Comparison of ENCODE assay signal across 31 mouse cellular contexts in the genomic region with DNA sequence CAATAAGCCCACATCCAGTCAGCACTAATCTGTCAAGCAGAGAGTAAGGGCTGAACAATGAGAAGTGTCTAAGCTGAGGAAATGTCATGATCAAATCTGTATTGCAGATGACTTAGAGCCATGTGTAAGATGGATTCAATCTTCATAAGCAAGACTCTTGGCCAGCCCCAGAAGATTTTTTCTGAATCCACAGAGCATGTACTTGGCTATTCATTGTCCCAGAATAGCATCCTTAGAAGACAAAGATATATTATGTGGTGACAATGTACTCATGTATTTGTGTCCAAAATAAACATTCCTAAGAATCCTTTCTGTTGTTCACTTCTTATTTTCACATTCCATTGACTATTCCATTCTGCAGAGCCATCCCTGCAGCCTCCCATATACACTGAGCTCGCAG. TPM values are rescaled to one million over a fixed set of nuclear protein-coding genes. Genes with fewer than 3 reads are reported as not detected.
DNase-seq lines count a peak whose midpoint lies in the region; ATAC-seq and TF ChIP-seq lines count a peak whose summit lies in the region.
"Had no signal": no experiment of that assay in that cellular context is flagged by ENCODE, and none has a peak within 500 bp of the region (broad histone marks: within the 10 kb centered on the region; RNA-seq: fewer than 3 reads in every experiment).

No protein-coding gene starts in this region.

- peaks cover 6% of the 10 kb centered on the region; the same call in 1 of the 2 replicates for H3K4me1 ChIP-seq in embryonic fibroblast, embryonic 13.5 days (ENCODE audit: control insufficient read depth, insufficient read depth, low read length)
- H3K4me1 ChIP-seq in hindbrain, embryonic 14.5 days (replicated peaks; ENCODE audit: control insufficient read depth, insufficient read depth, low read length) = no peaks in the 10 kb centered on the region
- no peaks in the 10 kb centered on the region for H3K4me1 ChIP-seq in midbrain, postnatal 0 days (ENCODE audit: insufficient read depth, low read length)
- H3K4me1 ChIP-seq: embryonic facial prominence, embryonic 13.5 days; embryonic facial prominence, embryonic 15.5 days; forebrain, embryonic 13.5 days; forebrain, embryonic 15.5 days had no signal

- no peak overlapping the region for H3ac ChIP-seq in C2C12 (ENCODE audit: control insufficient read depth, insufficient read length, low read depth)

- 80% methylated on average over 1 of the region's 1 CpGs for WGBS in hindbrain, embryonic 14.5 days
- 94% methylated on average over 1 of the region's 1 CpGs for WGBS in midbrain, postnatal 0 days

- TF ChIP-seq POLR2A in embryonic fibroblast, embryonic 13.5 days (IDR thresholded peaks at IDR 0.05; ENCODE audit: low read depth, low read length) = no peak

- no peak overlapping the region for H3K4me3 ChIP-seq in C2C12 (ENCODE audit: insufficient read depth, poor library complexity, severe bottlenecking)
- H3K4me3 ChIP-seq in embryonic fibroblast, embryonic 13.5 days (ENCODE audit: insufficient read depth, low read length) = no peak overlapping the region
- no peak overlapping the region for H3K4me3 ChIP-seq in hindbrain, embryonic 14.5 days (replicated peaks; ENCODE audit: low read length)
- H3K4me3 ChIP-seq in midbrain, postnatal 0 days (ENCODE audit: low read depth, low read length) = no peak overlapping the region
- H3K4me3 ChIP-seq: embryonic facial prominence, embryonic 13.5 days; embryonic facial prominence, embryonic 15.5 days; forebrain, embryonic 13.5 days; forebrain, embryonic 15.5 days had no signal

- H3K9me3 ChIP-seq in hindbrain, embryonic 14.5 days (ENCODE audit: control insufficient read depth, low read length) = no peaks in the 10 kb centered on the region
- no peaks in the 10 kb centered on the region for H3K9me3 ChIP-seq in midbrain, postnatal 0 days (ENCODE audit: low read length)
- H3K9me3 ChIP-seq: embryonic facial prominence, embryonic 13.5 days; embryonic facial prominence, embryonic 15.5 days; forebrain, embryonic 13.5 days; forebrain, embryonic 15.5 days had no signal

- DNase-seq in 3T3-L1 (ENCODE audit: low read depth, low spot score) (peak; percentile 87), NIH3T3 (ENCODE audit: low read depth) (peak; percentile 49)
- no peak for DNase-seq in heart, adult 9 months (ENCODE audit: low spot score in 2 of 2)
- DNase-seq in hindbrain, embryonic 14.5 days (ENCODE audit: low spot score) = no peak
- no peak for DNase-seq in midbrain, postnatal 0 days (ENCODE audit: low spot score)
- DNase-seq: adrenal gland, adult 2 months; adrenal gland, postnatal 10 days; adrenal gland, postnatal 25 days; B cell, adult 2 months; cerebellum, adult 11 months; cerebellum, adult 18-20 months; cerebellum, adult 8-10 months; cerebellum, adult 9-11 months; cerebellum, postnatal 14 days; cerebellum, postnatal 36 days; embryo, embryonic 11 days; forebrain, postnatal 0 days had no signal

- H3K9ac ChIP-seq in hindbrain, embryonic 14.5 days = no peak overlapping the region
- H3K9ac ChIP-seq in midbrain, postnatal 0 days (replicated peaks; ENCODE audit: low read length, poor library complexity, severe bottlenecking) = no peak overlapping the region
- H3K9ac ChIP-seq: embryonic facial prominence, embryonic 13.5 days; embryonic facial prominence, embryonic 15.5 days; forebrain, embryonic 13.5 days; forebrain, embryonic 15.5 days; forebrain, postnatal 0 days had no signal

- TF ChIP-seq CTCF in C2C12 (IDR thresholded peaks at IDR 0.05; ENCODE audit: control insufficient read depth, insufficient read depth, insufficient read length) = no peak
- TF ChIP-seq CTCF in embryonic fibroblast, embryonic 13.5 days (IDR thresholded peaks at IDR 0.05; ENCODE audit: borderline replicate concordance, insufficient read depth, low read length) = no peak
- no peak for TF ChIP-seq CTCF in midbrain, postnatal 0 days (IDR thresholded peaks at IDR 0.05)

- H3K4me2 ChIP-seq in hindbrain, embryonic 14.5 days (replicated peaks) = no peak overlapping the region
- no peak overlapping the region for H3K4me2 ChIP-seq in midbrain, postnatal 0 days (ENCODE audit: low read depth, low read length, poor library complexity, severe bottlenecking)
- H3K4me2 ChIP-seq: embryonic facial prominence, embryonic 13.5 days; embryonic facial prominence, embryonic 15.5 days; forebrain, embryonic 13.5 days; forebrain, embryonic 15.5 days had no signal

- no peaks in the 10 kb centered on the region for H3K27me3 ChIP-seq in C2C12 (ENCODE audit: control insufficient read depth, insufficient read depth, insufficient read length)
- H3K27me3 ChIP-seq in hindbrain, embryonic 14.5 days (ENCODE audit: control insufficient read depth, insufficient read depth, low read length) = no peaks in the 10 kb centered on the region
- H3K27me3 ChIP-seq in midbrain, postnatal 0 days (ENCODE audit: insufficient read depth, low read length) = no peaks in the 10 kb centered on the region
- H3K27me3 ChIP-seq: embryonic facial prominence, embryonic 13.5 days; embryonic facial prominence, embryonic 15.5 days; forebrain, embryonic 13.5 days; forebrain, embryonic 15.5 days had no signal

- no peaks in the 10 kb centered on the region for H3K79me3 ChIP-seq in C2C12 (ENCODE audit: low read depth)

- no peak for ATAC-seq in hindbrain, embryonic 14.5 days (ENCODE audit: low FRiP score)
- no peak for ATAC-seq in monocyte, adult 5-6 weeks (replicated peaks; ENCODE audit: insufficient number of reproducible peaks, low FRiP score, low TSS enrichment, poor library complexity, severe bottlenecking)
- ATAC-seq in midbrain, postnatal 0 days (ENCODE audit: low FRiP score) = no peak
- ATAC-seq: forebrain, embryonic 13.5 days; forebrain, embryonic 15.5 days; forebrain, postnatal 0 days had no signal

- H3K79me2 ChIP-seq in C2C12 (ENCODE audit: control insufficient read depth, insufficient read depth) = no peaks in the 10 kb centered on the region

- H3K36me3 ChIP-seq in C2C12 (ENCODE audit: control insufficient read depth, insufficient read depth) = no peaks in the 10 kb centered on the region
- no peaks in the 10 kb centered on the region for H3K36me3 ChIP-seq in hindbrain, embryonic 14.5 days (replicated peaks; ENCODE audit: control insufficient read depth, insufficient read depth)
- no peaks in the 10 kb centered on the region for H3K36me3 ChIP-seq in midbrain, postnatal 0 days (ENCODE audit: insufficient read depth, low read length)
- H3K36me3 ChIP-seq: embryonic facial prominence, embryonic 13.5 days; embryonic facial prominence, embryonic 15.5 days; forebrain, embryonic 15.5 days had no signal

- H3K27ac ChIP-seq in embryonic fibroblast, embryonic 13.5 days (ENCODE audit: insufficient read depth, low read length) = peak overlapping the region; percentile 41; the same call in 1 of the 2 replicates
- no peak overlapping the region for H3K27ac ChIP-seq in hindbrain, embryonic 14.5 days
- H3K27ac ChIP-seq in midbrain, postnatal 0 days (ENCODE audit: low read depth, low read length) = no peak overlapping the region
- H3K27ac ChIP-seq: embryonic facial prominence, embryonic 13.5 days; embryonic facial prominence, embryonic 15.5 days; forebrain, embryonic 13.5 days; forebrain, embryonic 15.5 days had no signal

TF ChIP-seq in C2C12, 6 proteins besides CTCF, POLR2A, EP300 and RAD21 (continues in another document):
- TF ChIP-seq FOSL1 (IDR thresholded peaks at IDR 0.05; ENCODE audit: insufficient read depth, low read length, poor library complexity, severe bottlenecking) (no peak), USF1 (IDR thresholded peaks at IDR 0.05; ENCODE audit: low read depth) (peak; percentile 76), MYOD1 (IDR thresholded peaks at IDR 0.05; ENCODE audit: control insufficient read depth, insufficient read length, low read depth) (no peak)

RNA-seq across cellular contexts. Expression of gene Wfdc17, which starts 13.9 kb away (rescaled TPM):
- polyA plus RNA-seq in C2C12 (2012; fragmentation: generic; extraction: Trizol) = not detected
- not detected in 2 replicates for polyA plus RNA-seq in embryonic fibroblast, embryonic 13.5 days (2011; ENCODE audit: insufficient read length, low read depth, missing spikeins)
- 0.73 and 1.4 TPM in 2 replicates for polyA plus RNA-seq in hindbrain, embryonic 14.5 days (2014; fragmentation: Nextera tagmentation; extraction: Ambion mirVana)
- total RNA-seq in monocyte, adult 5-6 weeks (2017) = 8.1 to 15.4 TPM (median 14.2 TPM) in 3 replicates
- total RNA-seq in midbrain, postnatal 0 days (2014; rRNA removed) = not detected in 2 replicates
- 0.70 and 0.75 TPM in 2 replicates for polyA plus RNA-seq in midbrain, postnatal 0 days (2015; fragmentation: Nextera tagmentation; extraction: Ambion mirVana)
- total RNA-seq: ES-E14; forebrain, postnatal 0 days; MEL had no signal
- polyA plus RNA-seq: brain, embryonic 14.5 days; forebrain, embryonic 13.5 days; forebrain, embryonic 15.5 days; forebrain, postnatal 0 days had no signal

RNA-seq across cellular contexts. Expression of gene Wfdc18, which starts 18.9 kb away (rescaled TPM):
- not detected for polyA plus RNA-seq in C2C12 (2012; fragmentation: generic; extraction: Trizol)
- not detected in 2 replicates for polyA plus RNA-seq in embryonic fibroblast, embryonic 13.5 days (2011; ENCODE audit: insufficient read length, low read depth, missing spikeins)
- not detected in 2 replicates for polyA plus RNA-seq in hindbrain, embryonic 14.5 days (2014; fragmentation: Nextera tagmentation; extraction: Ambion mirVana)
- 4.7 TPM in 1 of 3 replicates, not detected in the others for total RNA-seq in monocyte, adult 5-6 weeks (2017)
- total RNA-seq in midbrain, postnatal 0 days (2014; rRNA removed) = not detected in 2 replicates
- polyA plus RNA-seq in midbrain, postnatal 0 days (2015; fragmentation: Nextera tagmentation; extraction: Ambion mirVana) = 1.3 TPM in 1 of 2 replicates, not detected in the other
- total RNA-seq: adrenal gland, adult 2 months; adrenal gland, postnatal 10 days; adrenal gland, postnatal 25 days; adrenal gland, postnatal 4 days; common myeloid progenitor, adult 5-6 weeks; ES-E14; forebrain, postnatal 0 days; MEL had no signal
- polyA plus RNA-seq: adrenal gland, adult 2 months; brain, embryonic 14.5 days; embryonic facial prominence, embryonic 11.5 days; embryonic facial prominence, embryonic 13.5 days; forebrain, embryonic 11.5 days; forebrain, embryonic 13.5 days; forebrain, embryonic 15.5 days had no signal

RNA-seq across cellular contexts. Expression of gene Ccl4, which starts 27.5 kb away (rescaled TPM):
- not detected for polyA plus RNA-seq in C2C12 (2012; fragmentation: generic; extraction: Trizol)
- 2.2 TPM in 1 of 2 replicates, not detected in the other for polyA plus RNA-seq in embryonic fibroblast, embryonic 13.5 days (2011; ENCODE audit: insufficient read length, low read depth, missing spikeins)
- 0.43 TPM in 1 of 2 replicates, not detected in the other for polyA plus RNA-seq in hindbrain, embryonic 14.5 days (2014; fragmentation: Nextera tagmentation; extraction: Ambion mirVana)
- total RNA-seq in monocyte, adult 5-6 weeks (2017) = 523 to 801 TPM (median 669 TPM) in 3 replicates
- not detected in 2 replicates for total RNA-seq in midbrain, postnatal 0 days (2014; rRNA removed)
- not detected in 2 replicates for polyA plus RNA-seq in midbrain, postnatal 0 days (2015; fragmentation: Nextera tagmentation; extraction: Ambion mirVana)
- total RNA-seq: adrenal gland, postnatal 10 days; adrenal gland, postnatal 25 days; ES-E14; forebrain, postnatal 0 days; MEL had no signal
- polyA plus RNA-seq: embryonic facial prominence, embryonic 11.5 days; forebrain, embryonic 11.5 days had no signal

RNA-seq across cellular contexts. Expression of gene Ccl3, which starts 40.8 kb away (rescaled TPM):
- not detected for polyA plus RNA-seq in C2C12 (2012; fragmentation: generic; extraction: Trizol)
- 0.68 TPM in 1 of 2 replicates, not detected in the other for polyA plus RNA-seq in embryonic fibroblast, embryonic 13.5 days (2011; ENCODE audit: insufficient read length, low read depth, missing spikeins)
- polyA plus RNA-seq in hindbrain, embryonic 14.5 days (2014; fragmentation: Nextera tagmentation; extraction: Ambion mirVana) = 1.5 and 1.9 TPM in 2 replicates
- 448 to 606 TPM (median 547 TPM) in 3 replicates for total RNA-seq in monocyte, adult 5-6 weeks (2017)
- 0.76 and 5.3 TPM in 2 replicates for total RNA-seq in midbrain, postnatal 0 days (2014; rRNA removed)
- polyA plus RNA-seq in midbrain, postnatal 0 days (2015; fragmentation: Nextera tagmentation; extraction: Ambion mirVana) = 0.91 and 1.2 TPM in 2 replicates
- total RNA-seq: MEL had no signal

RNA-seq across cellular contexts. Expression of gene Rpl9-ps1, which starts 44.5 kb away (rescaled TPM):
- not detected for polyA plus RNA-seq in C2C12 (2012; fragmentation: generic; extraction: Trizol)
- not detected in 2 replicates for polyA plus RNA-seq in embryonic fibroblast, embryonic 13.5 days (2011; ENCODE audit: insufficient read length, low read depth, missing spikeins)
- polyA plus RNA-seq in hindbrain, embryonic 14.5 days (2014; fragmentation: Nextera tagmentation; extraction: Ambion mirVana) = not detected in 2 replicates
- total RNA-seq in monocyte, adult 5-6 weeks (2017) = 1.3 TPM in 1 of 3 replicates, not detected in the others
- not detected in 2 replicates for total RNA-seq in midbrain, postnatal 0 days (2014; rRNA removed)
- polyA plus RNA-seq in midbrain, postnatal 0 days (2015; fragmentation: Nextera tagmentation; extraction: Ambion mirVana) = not detected in 2 replicates
- total RNA-seq: adrenal gland, adult 2 months; adrenal gland, postnatal 10 days; adrenal gland, postnatal 25 days; adrenal gland, postnatal 4 days; ES-E14; forebrain, postnatal 0 days; MEL had no signal
- polyA plus RNA-seq: adrenal gland, adult 2 months; brain, embryonic 14.5 days; embryonic facial prominence, embryonic 11.5 days; embryonic facial prominence, embryonic 13.5 days; embryonic facial prominence, embryonic 15.5 days; forebrain, embryonic 11.5 days; forebrain, embryonic 13.5 days; forebrain, embryonic 15.5 days; forebrain, postnatal 0 days had no signal

Comparison
In these comparisons a context has a peak if more than half of its experiments do, and no peak if none do; other contexts are left out.
1. DNase-seq: peak in 3T3-L1 (single experiment) and NIH3T3 (single experiment); none in heart, adult 9 months (0 of 2), hindbrain, embryonic 14.5 days (single experiment) and midbrain, postnatal 0 days (single experiment).